Mouse (Mus musculus) adrenal gland (tissue): Measurements from ENCODE around the gene Tigd3.

Source experiments
- intact Hi-C: fragments of 180-260 bp; cut with DNase I; formaldehyde crosslinking; loops from one replicate; pipeline ENCODE4 v1.15.1; 2025

Tigd3 gene

DNA sequence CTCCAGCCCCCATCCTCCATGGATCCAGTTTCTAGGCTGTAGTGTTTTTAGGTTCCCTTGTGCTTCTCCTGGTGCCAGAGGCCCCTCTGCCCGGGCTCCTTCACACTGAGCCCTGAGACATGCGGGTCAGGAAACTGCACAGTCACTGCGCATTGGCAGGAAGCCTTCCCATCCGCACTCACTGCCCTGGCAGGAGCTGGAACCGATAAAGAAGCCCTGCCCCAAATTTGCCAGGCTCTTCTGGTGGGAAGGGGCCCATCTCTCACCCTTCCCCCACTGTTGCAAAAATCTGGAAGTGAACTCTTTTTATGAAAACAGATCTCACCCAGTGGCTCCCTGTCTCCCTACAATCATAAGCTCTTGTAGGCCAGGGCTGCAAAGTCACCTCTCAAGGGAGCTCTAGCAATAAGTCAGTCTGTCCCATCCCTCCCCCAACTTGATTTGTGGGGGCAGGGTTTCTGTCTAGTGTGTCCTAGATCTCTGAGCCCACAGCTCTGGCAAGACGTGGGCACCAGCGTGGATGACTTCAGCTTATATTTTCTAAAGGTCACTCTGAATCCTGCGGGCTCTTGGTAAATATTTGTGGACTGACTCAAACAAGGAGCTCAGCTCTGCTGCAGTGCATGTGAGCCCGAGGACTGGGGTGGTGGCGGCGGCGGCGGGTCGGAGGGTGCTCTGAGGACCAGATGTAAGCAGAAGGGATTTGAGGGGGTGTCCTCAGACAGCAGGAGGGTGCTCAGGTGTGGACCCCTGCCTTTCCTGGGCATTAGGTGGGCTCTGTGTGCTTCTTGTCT is 45.7 kb downstream of the Tigd3 start:
- intact Hi-C loops, result no loop called here

- intact Hi-C loops, result no loop called here
Measured at GRCm38 (mm10) chr19:5847306-5847796, 46.6 kb downstream of the Tigd3 start.

DNA sequence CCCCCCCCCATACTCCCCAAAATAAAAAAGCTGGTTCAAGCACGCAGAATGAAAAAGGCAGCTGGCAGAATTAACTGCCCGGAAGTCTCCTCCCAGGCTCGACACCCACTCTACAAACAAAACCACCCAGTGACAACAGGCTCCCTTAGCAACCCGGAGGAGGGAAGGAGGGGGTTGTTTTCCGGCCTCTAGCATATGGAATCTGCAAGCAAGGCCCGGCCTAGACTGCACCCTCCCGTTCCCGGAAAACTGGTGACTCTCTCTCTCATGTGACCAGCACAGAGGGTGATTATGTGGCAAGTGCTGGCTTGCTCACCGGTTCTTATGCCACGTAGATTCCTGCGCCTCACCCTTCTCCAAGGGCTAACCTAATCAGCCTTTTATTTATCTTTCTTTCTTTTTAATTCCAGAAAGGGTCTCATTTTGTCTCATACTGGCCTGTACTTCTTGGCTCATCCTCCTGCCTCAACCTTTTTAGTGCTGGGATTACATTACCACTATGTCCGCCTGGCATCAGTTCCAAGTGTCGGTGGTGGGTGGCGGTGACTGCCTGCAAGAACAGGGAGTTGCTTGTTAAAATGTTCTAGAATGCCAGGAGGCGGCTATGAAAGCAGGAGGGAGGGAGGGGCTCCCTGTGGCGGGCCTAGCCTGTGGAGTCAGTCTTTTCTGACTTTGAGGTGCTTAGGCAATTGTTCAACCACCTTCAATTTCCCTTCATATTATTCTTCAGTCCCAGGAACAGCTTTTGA is 47.2 kb downstream of the Tigd3 start:
- intact Hi-C loops, result no loop called here

- intact Hi-C loops, result no loop called here
Measured at GRCm38 (mm10) chr19:5846154-5846553, 47.8 kb downstream of the Tigd3 start.

DNA sequence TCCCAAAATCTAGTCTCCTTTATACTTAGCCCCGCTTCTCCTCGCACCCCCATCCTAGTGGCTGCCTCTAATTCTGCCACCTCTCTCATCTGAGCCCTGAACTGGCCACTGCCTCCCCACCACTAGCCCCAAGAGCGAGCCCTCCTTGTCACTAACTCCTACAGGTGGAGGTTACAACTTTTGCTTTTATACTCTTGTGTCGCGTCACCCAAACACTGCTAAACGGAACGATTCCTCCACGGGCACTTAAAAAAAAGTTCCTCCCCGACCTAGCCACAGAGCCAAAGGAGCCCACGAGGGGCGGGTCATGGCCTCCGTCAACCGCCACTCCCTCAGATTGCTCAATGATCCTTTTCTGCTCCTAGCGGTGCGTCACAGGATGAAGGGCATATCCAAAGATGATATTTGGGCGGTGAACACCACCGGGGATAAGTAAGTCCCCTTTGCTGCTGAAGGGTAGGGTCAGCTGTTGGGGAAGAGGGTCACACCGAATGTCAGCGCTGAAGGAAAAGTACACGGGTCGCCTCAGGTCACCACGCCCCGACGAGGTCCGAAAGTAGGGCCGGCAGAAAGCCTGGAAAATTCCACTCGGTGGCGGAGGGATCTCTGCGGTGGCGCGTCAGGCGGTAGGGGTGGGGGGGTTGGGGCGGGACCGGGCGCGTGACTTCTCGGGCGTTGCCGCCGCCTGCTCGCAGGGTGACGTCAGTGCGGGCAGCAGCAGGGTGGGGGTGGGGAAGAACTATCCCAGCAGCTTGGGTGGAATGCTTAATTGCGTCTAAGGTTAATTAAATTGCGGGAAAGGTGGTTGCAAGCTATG is 48.4 kb downstream of the Tigd3 start:
- intact Hi-C loops, result loop anchor here (2.0 kb wide), 1 partner anchor 43 kb away; no protein-coding TSS in a partner anchor

GRCm38 (mm10) chr19:5844831-5845318 is 49.1 kb downstream of the Tigd3 start:
- intact Hi-C loops, result loop anchor here (2.0 kb wide), 1 partner anchor 42 kb away; no protein-coding TSS in a partner anchor

- intact Hi-C loops, result loop anchor here (2.0 kb wide), 1 partner anchor 41 kb away; no protein-coding TSS in a partner anchor
Measured at GRCm38 (mm10) chr19:5843781-5844691, 49.9 kb downstream of the Tigd3 start.

- intact Hi-C loops, result no loop called here
Measured at GRCm38 (mm10) chr19:5842785-5843730, 50.9 kb downstream of the Tigd3 start.

- intact Hi-C loops, result no loop called here
Measured at GRCm38 (mm10) chr19:5841999-5842784, 51.8 kb downstream of the Tigd3 start.

- intact Hi-C loops, result no loop called here
Measured at GRCm38 (mm10) chr19:5841389-5841946, 52.5 kb downstream of the Tigd3 start.
